Mouse (Mus musculus) heart, embryonic 14.5 days (tissue): Measurements from ENCODE around the gene Atp6v0e. TPM values are rescaled to one million over a fixed set of nuclear protein-coding genes. Genes with fewer than 3 reads are reported as not detected.

Source experiments
- ATAC-seq: fragments of 200-750 bp; cut with Nextera tagmentation; 2 replicates; pipeline ENCODE4 v1.8.0; 2017; ENCODE audit warnings: low read depth, moderate TSS enrichment; ENCODE audit not compliant: insufficient number of reproducible peaks, insufficient read depth, low FRiP score
- H3K27ac ChIP-seq, 2 experiments: fragments of 200-500 bp in 1 of 2; fragments of 300-500 bp in 1 of 2; sonication (generic) in 1 of 2; replicated peaks in 1 of 2; 2 replicates each; pipeline ENCODE4 v1.5.1; 2012 to 2014; ENCODE audit warnings: low read depth in 2 of 2, low read length in 2 of 2, control low read depth in 1 of 2, mild to moderate bottlenecking in 1 of 2, mixed read lengths in 1 of 2; ENCODE audit not compliant: control insufficient read depth in 1 of 2, insufficient read depth in 1 of 2
- H3K27me3 ChIP-seq: fragments of 300-500 bp; sonication (generic); 2 replicates; pipeline ENCODE4 v1.6.1; 2014; ENCODE audit warnings: mild to moderate bottlenecking, low read length, control low read depth; ENCODE audit not compliant: control insufficient read depth, insufficient read depth
- H3K36me3 ChIP-seq: fragments of 300-500 bp; sonication (generic); 2 replicates; pipeline ENCODE4 v1.6.1; 2014; ENCODE audit warnings: mild to moderate bottlenecking, control low read depth, low read length, mixed read lengths; ENCODE audit not compliant: control insufficient read depth, insufficient read depth
- H3K4me1 ChIP-seq, 2 experiments: fragments of 200-500 bp in 1 of 2; fragments of 300-500 bp in 1 of 2; sonication (generic) in 1 of 2; 2 replicates each; pipeline ENCODE4 v1.6.1; 2012 to 2014; ENCODE audit warnings: low read length in 2 of 2, control low read depth in 1 of 2, mixed read lengths in 1 of 2; ENCODE audit not compliant: control insufficient read depth in 2 of 2, insufficient read depth in 2 of 2
- H3K4me2 ChIP-seq: fragments of 300-500 bp; sonication (generic); 2 replicates; pipeline ENCODE4 v1.6.1; 2014; ENCODE audit warnings: mild to moderate bottlenecking, low read length
- H3K4me3 ChIP-seq, 2 experiments: fragments of 200-500 bp in 1 of 2; fragments of 300-500 bp in 1 of 2; sonication (generic) in 1 of 2; 2 replicates each; pipeline ENCODE4 v1.5.1; 2012 to 2014; ENCODE audit warnings: low read length in 2 of 2, mild to moderate bottlenecking in 2 of 2, control low read depth in 1 of 2, low read depth in 1 of 2, moderate library complexity in 1 of 2; ENCODE audit not compliant: control insufficient read depth in 1 of 2, insufficient read depth in 1 of 2
- H3K9ac ChIP-seq: fragments of 300-500 bp; sonication (generic); 2 replicates; pipeline ENCODE4 v1.6.1; 2014; ENCODE audit warnings: mild to moderate bottlenecking, low read length
- H3K9me3 ChIP-seq: fragments of 300-500 bp; sonication (generic); 2 replicates; pipeline ENCODE4 v1.6.1; 2016; ENCODE audit warnings: low read length, control low read depth; ENCODE audit not compliant: control insufficient read depth
- WGBS: fragments of 180-500 bp; shearing (Covaris S2); extraction: QIAGEN DNeasy Blood & Tissue Kit; methylation state at CpG from one replicate; pipeline ENCODE4 v1.1.7; 2014; 5-methylcytosine and 5-hydroxymethylcytosine counted together
- polyA plus RNA-seq: library from polyadenylated mRNA; unstranded; fragments of >200 nt; fragmentation: Nextera tagmentation; extraction: Ambion mirVana; gene quantifications from 2 replicates; pipeline ENCODE4 v1.2.1, GENCODE M21; 2014

Atp6v0e gene
- polyA plus RNA-seq, 1 experiment from 2014 or later = 227 TPM

DNA sequence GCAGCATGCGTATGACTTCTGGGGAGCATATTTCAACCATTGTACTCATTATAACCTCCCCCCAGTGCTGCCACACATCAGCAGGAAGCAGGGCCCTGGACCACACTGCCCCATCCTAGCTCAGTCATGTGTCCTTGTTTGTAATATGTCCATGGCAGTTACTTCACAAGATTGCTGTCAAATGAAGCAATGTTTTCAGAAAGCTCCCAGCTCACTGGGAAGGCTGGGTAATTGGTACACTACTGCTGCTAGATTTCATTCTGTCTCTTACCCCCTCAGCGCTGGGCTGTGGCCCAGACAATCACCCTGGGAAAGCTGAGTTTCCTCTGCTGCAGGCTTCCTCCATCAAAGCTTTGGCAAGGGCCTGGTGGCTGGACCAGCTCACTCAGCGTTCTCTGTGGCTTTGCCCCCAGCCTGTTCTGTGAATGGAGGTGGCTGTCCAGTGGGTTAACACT lies 22.7 kb upstream of the Atp6v0e start:
- no peak overlapping the region for H3K9ac ChIP-seq
- no peak overlapping the region for H3K27ac ChIP-seq
- no peak overlapping the region for H3K4me3 ChIP-seq
- H3K4me2 ChIP-seq = no peak overlapping the region
- no peak for ATAC-seq
- peaks cover 9 to 13% of the 10 kb centered on the region in 2 experiments for H3K4me1 ChIP-seq
- WGBS = 94% methylated on average over 3 of the region's 3 CpGs
- H3K9me3 ChIP-seq = no peaks in the 10 kb centered on the region
- no peaks in the 10 kb centered on the region for H3K27me3 ChIP-seq
- peaks cover 80% of the 10 kb centered on the region for H3K36me3 ChIP-seq

DNA sequence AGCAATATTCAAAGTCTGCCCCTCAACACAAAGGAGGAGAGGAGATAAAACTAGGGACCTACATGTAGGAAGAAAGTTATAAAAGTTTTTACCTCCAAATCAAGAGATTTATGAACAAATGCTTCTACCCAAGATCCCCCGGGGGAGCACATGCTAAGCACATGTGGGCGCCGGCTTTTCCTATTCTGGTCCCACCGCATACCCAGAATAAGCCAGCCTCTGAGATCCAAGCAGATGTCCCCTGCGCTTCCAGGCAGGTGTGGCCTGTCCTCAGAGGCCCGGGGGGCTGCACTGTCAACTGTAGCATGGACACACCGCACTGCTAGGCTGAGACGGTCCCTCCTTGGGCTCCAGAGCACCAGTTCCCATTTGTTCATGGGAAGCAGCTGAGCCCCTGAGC lies 19.6 kb upstream of the Atp6v0e start:
- WGBS = 96% methylated on average over 8 of the region's 8 CpGs
- no peak for ATAC-seq
- no peak overlapping the region for H3K4me3 ChIP-seq
- no peak overlapping the region for H3K4me2 ChIP-seq
- no peak overlapping the region for H3K27ac ChIP-seq
- H3K9me3 ChIP-seq = no peaks in the 10 kb centered on the region
- H3K36me3 ChIP-seq = peaks cover 88% of the 10 kb centered on the region
- H3K9ac ChIP-seq = no peak overlapping the region
- H3K4me1 ChIP-seq = peaks cover 31 to 37% of the 10 kb centered on the region in 2 experiments
- H3K27me3 ChIP-seq = no peaks in the 10 kb centered on the region

GRCm38 (mm10) chr17:26643993-26644392 lies 19.0 kb upstream of the Atp6v0e start:
- Histone ChIP-seq H3K4me1 (peaks cover 31 to 37% of the 10 kb centered on the region in 2 experiments), H3K36me3 (peaks cover 91% of the 10 kb centered on the region), H3K27ac (0 out of 4 replicates have a peak overlapping the region, but pooled peaks of 1 of the 2 experiments have one; percentile 31), H3K9me3 (no peaks in the 10 kb centered on the region), H3K9ac (no peak overlapping the region), H3K4me2 (no peak overlapping the region), H3K27me3 (no peaks in the 10 kb centered on the region), H3K4me3 (no peak overlapping the region)
- 98% methylated on average over 2 of the region's 2 CpGs for WGBS
- ATAC-seq = no peak

DNA sequence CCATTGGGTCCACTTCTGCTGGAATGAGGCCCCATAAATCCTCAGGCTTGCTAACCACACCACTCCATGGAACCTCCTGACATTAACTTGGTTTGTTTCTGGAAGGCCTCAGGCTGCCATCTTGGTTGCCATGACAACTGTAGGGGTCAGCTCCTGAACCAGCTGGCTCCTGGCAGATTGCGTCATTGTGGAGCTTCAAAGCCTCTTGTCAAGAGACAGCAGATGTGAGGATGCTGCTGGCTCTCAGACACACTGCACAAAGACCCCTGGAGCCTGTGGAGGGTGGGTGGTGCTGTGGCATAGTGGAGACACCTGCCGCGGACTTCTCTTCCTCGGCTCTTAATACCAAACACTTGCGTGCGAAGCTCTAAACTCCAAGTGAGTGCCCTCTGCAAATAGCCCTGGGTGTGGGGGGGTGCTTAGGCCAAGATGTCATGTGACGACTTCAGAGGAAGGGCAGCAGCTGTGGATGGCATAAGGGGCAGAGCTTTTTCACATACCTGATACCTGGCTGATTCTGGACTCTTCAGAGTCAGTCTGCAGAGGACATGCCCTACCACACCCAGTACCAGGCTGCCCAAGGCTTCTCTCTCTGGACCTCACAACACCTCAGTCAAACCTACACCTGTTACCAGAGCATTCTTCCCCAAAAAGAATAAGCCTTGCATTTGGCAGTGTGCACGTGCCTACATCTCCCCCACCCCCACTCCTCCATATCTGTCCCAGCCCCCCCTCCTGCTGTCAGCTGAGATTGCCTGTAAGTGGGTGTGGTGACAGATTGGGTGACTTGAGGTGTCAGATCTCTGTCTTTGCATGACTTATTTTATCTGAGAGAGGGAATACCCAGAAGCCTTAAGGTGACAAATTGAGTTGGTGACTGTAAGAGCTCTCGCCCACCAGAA lies 18.3 kb upstream of the Atp6v0e start:
- Histone ChIP-seq H3K36me3 (peaks cover 91% of the 10 kb centered on the region), H3K4me3 (no peak overlapping the region), H3K4me2 (no peak overlapping the region), H3K9ac (no peak overlapping the region), H3K27me3 (no peaks in the 10 kb centered on the region), H3K27ac (peak overlapping the region; percentile 1 to 31; a peak in 1 of 4 replicates), H3K9me3 (no peaks in the 10 kb centered on the region), H3K4me1 (peaks cover 31 to 37% of the 10 kb centered on the region in 2 experiments)
- WGBS = 67% methylated on average over 9 of the region's 9 CpGs
- ATAC-seq = no peak

GRCm38 (mm10) chr17:26645411-26645854 lies 17.6 kb upstream of the Atp6v0e start:
- H3K4me1 ChIP-seq = peaks cover 34 to 41% of the 10 kb centered on the region in 2 experiments
- no peak overlapping the region for H3K4me3 ChIP-seq
- H3K4me2 ChIP-seq = no peak overlapping the region
- no peak for ATAC-seq
- 39% methylated on average over 8 of the region's 8 CpGs for WGBS
- H3K27ac ChIP-seq = peak overlapping the region; percentile 25 to 31; a peak in 3 of 4 replicates
- peaks cover 85% of the 10 kb centered on the region for H3K36me3 ChIP-seq
- H3K9ac ChIP-seq = peak overlapping the region; percentile 21; the same call in 1 of the 2 replicates
- no peaks in the 10 kb centered on the region for H3K27me3 ChIP-seq
- H3K9me3 ChIP-seq = no peaks in the 10 kb centered on the region

GRCm38 (mm10) chr17:26647283-26647682 lies 15.7 kb upstream of the Atp6v0e start:
- no peak for ATAC-seq
- Histone ChIP-seq H3K4me2 (no peak overlapping the region), H3K27ac (peak overlapping the region; percentile 61; a peak in 3 of 4 replicates), H3K9ac (peak overlapping the region; percentile 34; the same call in 1 of the 2 replicates), H3K4me3 (no peak overlapping the region), H3K4me1 (peaks cover 34 to 46% of the 10 kb centered on the region in 2 experiments), H3K36me3 (peaks cover 74% of the 10 kb centered on the region), H3K27me3 (no peaks in the 10 kb centered on the region), H3K9me3 (no peaks in the 10 kb centered on the region)
- 38% methylated on average over 13 of the region's 13 CpGs for WGBS

DNA sequence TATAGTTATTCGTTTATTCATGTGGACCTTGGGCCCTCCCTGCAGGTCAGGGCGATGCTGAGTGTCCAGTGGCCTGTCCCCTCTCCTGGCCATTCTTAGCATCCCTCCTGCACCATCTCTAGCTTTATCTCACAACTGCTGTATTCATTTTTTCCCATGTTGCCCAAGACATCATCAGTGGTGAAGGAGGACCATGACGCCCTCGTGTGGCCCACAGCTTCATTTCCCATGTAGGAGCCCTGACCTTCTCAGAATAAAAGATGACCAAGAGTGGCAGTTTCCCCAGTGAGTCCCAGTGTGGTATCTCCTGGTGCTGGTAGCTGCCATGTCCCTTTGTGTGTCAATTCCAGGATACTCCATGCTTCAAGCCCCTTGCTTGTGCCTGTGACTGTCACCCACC lies 13.5 kb upstream of the Atp6v0e start:
- no peak for ATAC-seq
- Histone ChIP-seq H3K36me3 (peaks cover 69% of the 10 kb centered on the region), H3K9ac (no peak overlapping the region), H3K9me3 (no peaks in the 10 kb centered on the region), H3K27me3 (no peaks in the 10 kb centered on the region), H3K4me2 (no peak overlapping the region), H3K27ac (0 out of 4 replicates have a peak overlapping the region, but pooled peaks of 1 of the 2 experiments have one; percentile 6), H3K4me3 (no peak overlapping the region), H3K4me1 (peaks cover 28 to 44% of the 10 kb centered on the region in 2 experiments)
- 83% methylated on average over 4 of the region's 4 CpGs for WGBS
